Mouse (Mus musculus) sigmoid colon, adult 10 weeks (tissue): ENCODE results near the gene Olfr389. TPM values are rescaled to one million over a fixed set of nuclear protein-coding genes. Genes with fewer than 3 reads are reported as not detected.

Source experiments
- polyA plus RNA-seq: library from polyadenylated mRNA; stranded (reverse); fragments of 350-450 nt; fragmentation: Illumina TruSeq; extraction: RNeasy Lipid Tissue Mini Kit (QIAGEN cat#74804); gene quantifications from one replicate; pipeline ENCODE4 v1.2.3, GENCODE M21; 2014; ENCODE audit warnings: low read depth, low replicate concordance

Olfr389 gene
- not detected for polyA plus RNA-seq

GRCm38 (mm10) chr11:73780613-73781012 is at the start of gene Olfr389:
Olfr389 (minus strand) TSS chr11:73780713.

GRCm38 (mm10) chr11:73816949-73817348 is 36.4 kb upstream of the Olfr389 start, which contains the start of gene Olfr392:
Olfr392 (minus strand) TSS chr11:73817049.

GRCm38 (mm10) chr11:73802952-73803351 is 22.4 kb upstream of the Olfr389 start, which contains the start of gene Olfr391-ps:
Olfr391-ps (minus strand) TSS chr11:73803052.

GRCm38 (mm10) chr11:73782664-73783063 is 2.2 kb upstream of the Olfr389 start, which contains the start of gene Olfr390:
Olfr390 (plus strand) TSS chr11:73782964.

Other genes starting within 250 kb of the Olfr389 start
- gene Olfr385, start 187.7 kb downstream of the Olfr389 start, polyA plus RNA-seq = not detected
- not detected for gene Olfr384, start 182.1 kb downstream of the Olfr389 start, polyA plus RNA-seq
- gene Zfp735, start 91.9 kb downstream of the Olfr389 start, polyA plus RNA-seq = not detected
- gene Olfr390, start 2.3 kb upstream of the Olfr389 start, polyA plus RNA-seq = not detected
- not detected for gene Olfr391-ps, start 22.3 kb upstream of the Olfr389 start, polyA plus RNA-seq
- not detected for gene Olfr392, start 36.3 kb upstream of the Olfr389 start, polyA plus RNA-seq
- gene Olfr393, start 70.7 kb upstream of the Olfr389 start, polyA plus RNA-seq = not detected
- not detected for gene Olfr394, start 110.1 kb upstream of the Olfr389 start, polyA plus RNA-seq
- not detected for gene Olfr395, start 128.6 kb upstream of the Olfr389 start, polyA plus RNA-seq
- not detected for gene Olfr23, start 156.0 kb upstream of the Olfr389 start, polyA plus RNA-seq
- not detected for gene Olfr397, start 180.1 kb upstream of the Olfr389 start, polyA plus RNA-seq
- not detected for gene Olfr398, start 209.7 kb upstream of the Olfr389 start, polyA plus RNA-seq